Mouse (Mus musculus) left cerebral cortex, adult 11 months (tissue): ENCODE measurements around the gene Sult2a2.
"Not testable (repeated sequence)": the region's sequence is repeated elsewhere in the genome, so short reads cannot be mapped to it uniquely, and the experiment has no call there.

Experiments
- DNase-seq: peaks from one replicate; pipeline ENCODE4 v3.0.0; 2022; ENCODE audit warnings: low spot score

Gene Sult2a2

GRCm38 (mm10) chr7:13733205-13733604 is at the start of gene Sult2a2:
TSS of gene Sult2a2 (plus strand) at chr7:13733505.
- not testable (repeated sequence) for DNase-seq

DNA sequence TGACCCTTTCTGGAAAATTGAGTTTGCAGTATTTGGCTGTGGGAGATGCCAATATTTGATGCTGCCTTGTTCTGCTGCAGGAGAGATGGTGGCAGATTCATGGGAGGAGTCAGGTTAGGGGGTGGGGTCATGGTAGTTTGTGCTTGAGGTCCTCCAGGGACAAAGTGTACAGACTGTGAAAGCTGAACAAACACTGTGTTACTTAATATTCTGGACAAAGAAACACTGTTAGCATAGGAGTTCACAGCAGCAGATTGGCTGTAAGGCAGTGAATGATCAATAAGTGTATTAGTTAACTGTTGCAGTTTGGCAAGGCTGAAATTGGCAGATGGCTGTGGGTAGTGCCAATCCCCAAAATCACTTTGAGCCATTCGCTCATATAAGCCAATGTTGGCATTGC is 80.6 kb downstream of the Sult2a2 start:
- DNase-seq, result no peak
